Mouse (Mus musculus) central nervous system, embryonic 18 days (tissue): Measurements from ENCODE around the gene Gm32717. TPM values are rescaled to one million over a fixed set of nuclear protein-coding genes. Genes with fewer than 3 reads are reported as not detected.

Experiments used
- polyA plus RNA-seq: library from polyadenylated mRNA; depleted of rRNA; stranded (reverse); fragments of >200 nt; gene quantifications from 2 replicates; pipeline ENCODE4 v1.2.3, GENCODE M21; 2012; rRNA removed

Gene Gm32717
- polyA plus RNA-seq, result 0.06 and 0.09 TPM in 2 replicates

DNA sequence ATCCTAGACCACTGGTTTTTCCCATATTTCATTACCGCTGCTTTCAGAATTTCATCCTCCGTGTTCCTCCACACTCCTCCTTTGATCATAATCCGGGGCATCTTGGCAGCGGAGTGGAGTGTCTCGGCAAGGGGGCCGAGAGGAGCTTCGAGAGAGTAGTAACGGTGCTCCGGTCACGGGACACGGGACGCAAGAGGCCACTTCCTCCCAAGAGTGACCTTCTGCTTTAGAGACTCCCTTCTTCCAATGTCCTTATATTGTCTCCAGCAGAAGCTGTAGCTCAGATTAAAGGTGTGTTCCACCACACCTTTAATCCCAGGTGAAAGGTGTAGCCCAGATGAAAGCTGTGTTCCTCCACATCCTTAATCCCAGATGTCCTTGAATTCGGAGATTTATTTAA is at the start of gene Gm32717:
Gene Gm32717 (minus strand): TSS at position 101 of the 400 bp plus-strand sequence.

DNA sequence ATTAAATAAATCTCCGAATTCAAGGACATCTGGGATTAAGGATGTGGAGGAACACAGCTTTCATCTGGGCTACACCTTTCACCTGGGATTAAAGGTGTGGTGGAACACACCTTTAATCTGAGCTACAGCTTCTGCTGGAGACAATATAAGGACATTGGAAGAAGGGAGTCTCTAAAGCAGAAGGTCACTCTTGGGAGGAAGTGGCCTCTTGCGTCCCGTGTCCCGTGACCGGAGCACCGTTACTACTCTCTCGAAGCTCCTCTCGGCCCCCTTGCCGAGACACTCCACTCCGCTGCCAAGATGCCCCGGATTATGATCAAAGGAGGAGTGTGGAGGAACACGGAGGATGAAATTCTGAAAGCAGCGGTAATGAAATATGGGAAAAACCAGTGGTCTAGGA is 17.8 kb upstream of the Gm32717 start, which contains the start of gene Gm32802:
Gene Gm32802 (plus strand): TSS at position 301 of the 400 bp plus-strand sequence.

DNA sequence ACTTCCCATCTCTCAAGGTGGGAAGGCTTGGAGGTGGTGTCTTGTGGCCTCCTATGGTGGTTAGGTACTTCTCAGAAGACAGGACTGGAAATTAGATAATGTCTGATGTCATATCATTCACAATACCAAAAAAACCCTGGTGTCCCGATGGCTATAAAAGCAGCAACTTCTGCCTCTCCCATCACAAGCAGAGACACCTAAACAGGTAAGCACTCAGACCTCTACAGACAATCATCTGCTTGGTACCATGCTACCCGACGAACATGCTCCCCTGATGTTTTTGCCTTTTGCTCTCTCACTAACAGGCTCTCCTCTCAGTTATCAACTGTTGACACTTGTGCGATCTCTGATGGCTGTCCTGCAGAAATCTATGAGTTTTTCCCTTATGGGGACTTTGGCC is 35.9 kb downstream of the Gm32717 start, which contains the start of gene Il22:
Gene Il22 (plus strand): TSS at position 301 of the 400 bp plus-strand sequence.

Other genes starting within 250 kb of the Gm32717 start
- gene Mdm1, start 99.0 kb downstream of the Gm32717 start, polyA plus RNA-seq, result 40.4 and 44.6 TPM in 2 replicates
- gene Il22, start 35.8 kb downstream of the Gm32717 start, polyA plus RNA-seq, result 0.06 and 0.27 TPM in 2 replicates
- gene Gm32802, start 17.9 kb upstream of the Gm32717 start, polyA plus RNA-seq, result 0.06 and 0.09 TPM in 2 replicates
- 0.71 TPM in 1 of 2 replicates, not detected in the other for gene Iltifb, start 54.3 kb upstream of the Gm32717 start, polyA plus RNA-seq
- not detected in 2 replicates for gene Gm9040, start 86.2 kb upstream of the Gm32717 start, polyA plus RNA-seq
- gene Gm9044, start 91.6 kb upstream of the Gm32717 start, polyA plus RNA-seq, result not detected in 2 replicates
- gene Gm9045, start 97.1 kb upstream of the Gm32717 start, polyA plus RNA-seq, result not detected in 2 replicates
- gene Gm9046, start 102.5 kb upstream of the Gm32717 start, polyA plus RNA-seq, result not detected in 2 replicates
- 0.03 TPM in 1 of 2 replicates, not detected in the other for gene Gm9048, start 107.9 kb upstream of the Gm32717 start, polyA plus RNA-seq
- not detected in 2 replicates for gene Gm9049, start 113.3 kb upstream of the Gm32717 start, polyA plus RNA-seq
- gene Ifng, start 200.3 kb upstream of the Gm32717 start, polyA plus RNA-seq, result 0.06 TPM in 1 of 2 replicates, not detected in the other